Mouse (Mus musculus): ENCODE data around the gene Plppr1. TPM values are rescaled to one million over a fixed set of nuclear protein-coding genes. Genes with fewer than 3 reads are reported as not detected.

The Plppr1 gene
- total and polyA plus RNA-seq, 3 experiments, result not detected

- no peak overlapping the region for H3K27ac ChIP-seq (ENCODE audit: insufficient read depth, low read depth)
- no peaks in the 10 kb centered on the region for H3K4me1 ChIP-seq (ENCODE audit: control insufficient read depth in 1 of 2, insufficient read depth in 2 of 2)
- no peaks in the 10 kb centered on the region for H3K9me3 ChIP-seq (replicated peaks; ENCODE audit: low read length)
- DNase-seq (ENCODE audit: extremely low read depth), result no peak
- no peak overlapping the region for H3K4me3 ChIP-seq (replicated peaks in 1 of 3; ENCODE audit: low read depth in 2 of 3, low read length in 2 of 3, poor library complexity in 1 of 3)
- in situ Hi-C loops (cut with MboI; ENCODE audit: low pct_ligation_motif_present, low pct_unique_long_range_greater_than_20kb, low sequenced_read_pairs) (no loop called here), dilution Hi-C loops (cut with MboI; ENCODE audit: extremely low pct_ligation_motif_present, extremely low pct_unique_long_range_greater_than_20kb, low sequenced_read_pairs) (no loop called here)
- TF ChIP-seq MAFK (IDR thresholded peaks at IDR 0.05; ENCODE audit: insufficient replicate concordance, low read length), result no peak
- TF ChIP-seq JUN (IDR thresholded peaks at IDR 0.05; ENCODE audit: insufficient read depth, low read depth, low read length), result no peak
- no peak for TF ChIP-seq USF2 (conservative IDR thresholded peaks at IDR 0.05; ENCODE audit: low read depth, low read length)
- TF ChIP-seq TBP (conservative IDR thresholded peaks at IDR 0.05; ENCODE audit: low read depth, low read length), result no peak
- TF ChIP-seq RAD21 (IDR thresholded peaks at IDR 0.05; ENCODE audit: low read depth, low read length), result no peak
- TF ChIP-seq POLR2A (IDR thresholded peaks at IDR 0.05; ENCODE audit: low read depth, low read length), result no peak
- TF ChIP-seq TCF12 (IDR thresholded peaks at IDR 0.05; ENCODE audit: low read depth, low read length), result no peak
- TF ChIP-seq ZKSCAN1 (IDR thresholded peaks at IDR 0.05; ENCODE audit: borderline replicate concordance, low read depth, low read length), result no peak
- TF ChIP-seq MYC (IDR thresholded peaks at IDR 0.05; ENCODE audit: low read depth, low read length), result no peak
- no peak for TF ChIP-seq E2F4 (IDR thresholded peaks at IDR 0.05; ENCODE audit: insufficient replicate concordance, low read depth, low read length)
- TF ChIP-seq RCOR1 (conservative IDR thresholded peaks at IDR 0.05; ENCODE audit: low read depth, low read length), result no peak
- no peaks in the 10 kb centered on the region for H3K79me2 ChIP-seq (replicated peaks; ENCODE audit: control insufficient read depth, extremely low read depth, insufficient read depth, poor library complexity, severe bottlenecking)
- no peak overlapping the region for H3K9ac ChIP-seq (ENCODE audit: insufficient read depth, low read depth)
- no peaks in the 10 kb centered on the region for H3K36me3 ChIP-seq (replicated peaks in 1 of 2; ENCODE audit: control insufficient read depth in 1 of 2, insufficient read depth in 1 of 2, low read length in 1 of 2)
- no peak overlapping the region for H3K4me2 ChIP-seq (ENCODE audit: insufficient read depth, low read depth, poor library complexity, severe bottlenecking)
- H3K27me3 ChIP-seq (replicated peaks), result no peaks in the 10 kb centered on the region
Measured at GRCm38 (mm10) chr4:49223501-49223900, 164.4 kb downstream of the Plppr1 start.

- no peak overlapping the region; the same call in 1 of the 2 replicates for H3K27ac ChIP-seq (ENCODE audit: insufficient read depth, low read depth)
- no peak for DNase-seq (ENCODE audit: extremely low read depth)
- no peak overlapping the region for H3K9ac ChIP-seq (ENCODE audit: insufficient read depth, low read depth)
- no peaks in the 10 kb centered on the region for H3K4me1 ChIP-seq (ENCODE audit: control insufficient read depth in 1 of 2, insufficient read depth in 2 of 2)
- H3K9me3 ChIP-seq (replicated peaks; ENCODE audit: low read length), result no peaks in the 10 kb centered on the region
- dilution Hi-C loops (cut with MboI; ENCODE audit: extremely low pct_ligation_motif_present, extremely low pct_unique_long_range_greater_than_20kb, low sequenced_read_pairs), result no loop called here
- no peaks in the 10 kb centered on the region for H3K36me3 ChIP-seq (replicated peaks in 1 of 2; ENCODE audit: control insufficient read depth in 1 of 2, insufficient read depth in 1 of 2, low read length in 1 of 2)
- H3K27me3 ChIP-seq (replicated peaks), result no peaks in the 10 kb centered on the region
- no peak overlapping the region for H3K4me2 ChIP-seq (ENCODE audit: insufficient read depth, low read depth, poor library complexity, severe bottlenecking)
- in situ Hi-C loops (cut with MboI; ENCODE audit: low pct_ligation_motif_present, low pct_unique_long_range_greater_than_20kb, low sequenced_read_pairs), result no loop called here
- TF ChIP-seq MYC (IDR thresholded peaks at IDR 0.05; ENCODE audit: low read depth, low read length) (no peak), POLR2A (IDR thresholded peaks at IDR 0.05; ENCODE audit: low read depth, low read length) (no peak), USF1 (IDR thresholded peaks at IDR 0.05; ENCODE audit: low read depth, low read length) (no peak), E2F4 (IDR thresholded peaks at IDR 0.05; ENCODE audit: insufficient replicate concordance, low read depth, low read length) (no peak), IRF4 (IDR thresholded peaks at IDR 0.05; ENCODE audit: low read depth, low read length) (no peak), GABPA (IDR thresholded peaks at IDR 0.05; ENCODE audit: insufficient replicate concordance, low read depth, low read length) (no peak), NRF1 (IDR thresholded peaks at IDR 0.05; ENCODE audit: low read depth, low read length) (no peak), SIN3A (IDR thresholded peaks at IDR 0.05; ENCODE audit: low read length) (no peak), SMC3 (IDR thresholded peaks at IDR 0.05; ENCODE audit: low read depth, low read length) (no peak), HCFC1 (IDR thresholded peaks at IDR 0.05; ENCODE audit: low read depth, low read length) (no peak), KAT2A (IDR thresholded peaks at IDR 0.05; ENCODE audit: insufficient replicate concordance, low read length) (no peak)
- H3K79me2 ChIP-seq (replicated peaks; ENCODE audit: control insufficient read depth, extremely low read depth, insufficient read depth, poor library complexity, severe bottlenecking), result no peaks in the 10 kb centered on the region
- H3K4me3 ChIP-seq (replicated peaks in 1 of 3; ENCODE audit: low read depth in 2 of 3, low read length in 2 of 3, poor library complexity in 1 of 3), result no peak overlapping the region
Measured at GRCm38 (mm10) chr4:49225021-49225420, 165.9 kb downstream of the Plppr1 start.
